Mouse (Mus musculus) urinary bladder, postnatal 10 days (tissue): Measurements from ENCODE around the gene Sulf2.
"Not testable (repeated sequence)": the region's sequence is repeated elsewhere in the genome, so short reads cannot be mapped to it uniquely, and the experiment has no call there.

Source experiments
- DNase-seq: peaks from one replicate; pipeline ENCODE4 v3.0.0; 2022; ENCODE audit warnings: low spot score

Sulf2 gene

DNA sequence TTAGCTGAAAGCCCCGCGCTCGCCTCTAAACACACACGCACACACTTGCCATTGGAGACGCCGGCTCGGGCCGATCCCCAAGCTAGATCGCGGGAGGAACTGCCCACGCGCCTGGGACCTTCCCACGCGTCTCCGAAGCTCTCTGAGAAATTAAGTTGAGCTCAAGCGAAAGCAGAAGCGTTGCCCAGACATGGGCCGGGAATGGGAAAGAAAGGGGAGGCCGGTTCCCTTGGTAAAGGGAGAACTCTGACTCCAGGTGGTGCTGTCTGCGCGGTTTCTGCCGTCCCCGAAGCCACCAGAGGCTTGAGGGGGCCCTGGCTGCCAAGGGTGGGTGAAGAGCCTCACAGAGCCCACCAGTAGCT is at the start of gene Sulf2:
Sulf2 (minus strand) TSS at position 210 of the 362 bp plus-strand sequence.
- DNase-seq: peak; percentile 21

- DNase-seq: no peak
Observed at GRCm38 (mm10) chr2:166204174-166204573, 48.7 kb upstream of the Sulf2 start.

GRCm38 (mm10) chr2:166203647-166204046 is 48.2 kb upstream of the Sulf2 start:
- DNase-seq: no peak

DNA sequence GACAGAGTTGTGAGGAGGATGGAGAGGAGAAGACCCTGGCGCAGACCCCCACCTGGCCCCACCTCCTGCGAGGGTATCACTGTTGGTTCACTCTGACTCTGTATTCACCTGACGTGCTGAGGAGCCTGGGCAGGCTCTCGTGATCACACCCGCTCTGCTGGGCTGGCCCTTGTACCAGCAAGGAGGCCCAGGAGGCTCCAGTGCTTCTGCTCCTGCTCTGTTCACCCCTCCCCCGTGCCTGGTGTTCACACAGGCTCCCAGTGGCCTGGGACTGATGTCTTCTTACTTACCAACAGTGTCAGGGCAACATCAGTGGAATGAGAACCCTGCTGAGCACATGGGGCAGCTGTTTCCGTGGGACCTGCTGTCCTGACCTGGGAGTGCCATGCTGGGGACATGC is 42.5 kb upstream of the Sulf2 start:
- no peak for DNase-seq

DNA sequence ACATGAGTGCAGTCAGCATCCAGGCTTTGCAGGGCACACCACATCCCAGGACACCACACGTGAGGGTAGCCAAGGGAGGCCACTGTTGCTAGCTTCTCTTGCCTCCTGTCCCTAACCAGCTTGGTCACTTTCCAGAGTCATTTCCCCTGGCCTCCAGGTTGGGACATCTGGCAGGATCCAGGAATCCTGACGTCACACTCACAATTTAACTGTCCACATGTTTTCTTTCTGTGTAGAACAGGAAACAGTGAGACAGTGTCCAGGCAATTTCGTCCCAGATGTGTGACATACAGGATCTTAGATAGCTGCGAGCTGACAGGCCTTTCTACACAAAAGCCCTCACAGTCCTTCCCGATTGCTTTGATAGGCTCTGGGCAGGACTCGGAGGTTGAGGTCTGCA is 41.6 kb upstream of the Sulf2 start:
- DNase-seq: no peak

- no peak for DNase-seq
Observed at GRCm38 (mm10) chr2:166196080-166196786, 40.8 kb upstream of the Sulf2 start.

DNA sequence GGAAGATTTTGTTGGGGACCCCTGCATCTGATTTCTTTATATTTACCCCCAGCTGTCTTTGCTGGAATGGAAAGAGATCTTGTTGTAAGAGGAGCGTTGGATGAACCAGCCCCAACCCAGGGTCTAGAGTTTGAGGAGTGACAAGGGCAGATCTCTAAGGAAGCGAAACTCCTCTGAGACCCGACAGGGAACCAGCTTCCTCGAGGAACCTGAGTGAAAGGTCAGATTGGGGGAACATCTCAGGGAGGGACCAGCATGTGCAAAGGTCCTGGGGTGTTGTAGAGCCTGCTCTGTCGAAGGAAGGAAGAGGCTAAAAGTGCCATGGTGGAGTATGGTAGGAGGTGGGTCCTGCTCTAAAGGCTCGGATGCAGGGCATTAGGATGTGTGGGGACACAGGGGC is 39.6 kb upstream of the Sulf2 start:
- no peak for DNase-seq

DNA sequence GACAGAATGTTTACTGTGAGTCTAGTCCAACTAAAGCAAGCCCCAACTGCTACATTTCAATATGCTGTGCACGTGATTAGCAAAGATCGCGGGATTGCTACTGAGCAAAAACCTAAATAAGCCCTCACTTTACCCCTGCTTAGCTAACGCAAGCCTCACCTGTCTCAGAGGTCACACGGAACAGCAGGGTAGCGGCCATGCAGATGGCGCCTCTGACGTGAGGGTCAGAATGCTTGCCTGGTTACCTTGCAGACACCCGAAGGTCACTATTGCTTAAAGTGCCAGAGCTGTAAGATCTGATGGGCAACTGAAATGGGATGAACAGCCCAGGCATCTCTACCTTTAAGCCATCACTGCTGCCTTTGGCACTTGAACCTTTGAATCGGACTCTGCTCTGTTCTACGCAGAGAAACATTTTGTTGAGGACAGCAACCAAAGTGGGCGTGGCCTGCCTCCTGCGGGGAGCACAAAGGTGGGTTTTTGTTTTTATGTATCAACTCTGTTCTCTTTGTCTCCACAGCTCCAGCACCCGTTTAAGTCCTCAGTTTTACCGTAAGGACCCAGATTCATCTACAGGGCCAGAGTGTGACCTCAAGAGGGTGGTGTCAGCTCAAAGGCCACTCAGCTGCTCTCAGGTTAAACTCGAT is 38.8 kb upstream of the Sulf2 start:
- DNase-seq: no peak

GRCm38 (mm10) chr2:166193509-166193908 is 38.0 kb upstream of the Sulf2 start:
- no peak for DNase-seq

DNA sequence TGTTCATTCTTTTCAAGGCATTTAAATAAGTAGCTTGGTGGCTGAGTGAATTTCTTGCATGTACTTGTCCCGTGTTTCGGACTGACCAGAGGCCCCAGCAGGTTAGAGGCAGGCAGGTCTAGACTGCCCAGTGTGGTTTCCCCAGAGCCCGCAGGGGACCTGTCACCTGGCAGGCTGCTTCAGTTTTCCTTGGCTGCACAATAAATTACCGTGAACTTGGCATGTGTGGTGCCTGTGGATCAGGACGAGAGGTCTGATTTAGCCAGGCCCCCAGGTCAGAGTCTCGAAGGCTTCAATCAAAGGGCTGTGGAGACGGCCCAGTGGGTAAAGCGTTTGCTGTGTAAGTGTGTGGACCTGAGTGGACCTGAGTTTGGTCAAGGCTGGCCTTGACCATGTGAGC is 35.4 kb upstream of the Sulf2 start:
- DNase-seq: no peak

- DNase-seq: no peak
Observed at GRCm38 (mm10) chr2:166189191-166189590, 33.7 kb upstream of the Sulf2 start.

- DNase-seq: not testable (repeated sequence)
Observed at GRCm38 (mm10) chr2:166187874-166188453, 32.5 kb upstream of the Sulf2 start.

DNA sequence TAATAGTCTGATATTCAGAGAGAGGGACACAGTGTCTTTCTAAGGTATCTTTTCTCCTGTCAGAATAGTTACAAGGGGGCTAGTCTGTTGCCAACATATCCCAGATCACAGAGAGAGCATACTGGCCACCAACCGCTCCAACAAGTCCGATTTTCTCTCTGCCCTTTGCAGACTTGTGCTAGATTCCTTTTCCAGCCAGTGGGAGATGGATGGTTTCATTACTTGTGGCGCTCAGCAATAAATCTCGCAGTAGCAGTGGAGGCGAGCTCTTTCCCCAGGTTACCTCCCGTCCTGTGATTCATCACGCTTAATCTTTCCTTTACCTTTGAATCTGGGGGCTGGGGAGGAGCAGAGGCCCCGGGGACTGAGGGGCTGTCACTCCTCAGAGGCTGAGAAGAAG is 31.9 kb upstream of the Sulf2 start:
- not testable (repeated sequence) for DNase-seq

- no peak for DNase-seq
Observed at GRCm38 (mm10) chr2:166186244-166186948, 30.9 kb upstream of the Sulf2 start.

DNA sequence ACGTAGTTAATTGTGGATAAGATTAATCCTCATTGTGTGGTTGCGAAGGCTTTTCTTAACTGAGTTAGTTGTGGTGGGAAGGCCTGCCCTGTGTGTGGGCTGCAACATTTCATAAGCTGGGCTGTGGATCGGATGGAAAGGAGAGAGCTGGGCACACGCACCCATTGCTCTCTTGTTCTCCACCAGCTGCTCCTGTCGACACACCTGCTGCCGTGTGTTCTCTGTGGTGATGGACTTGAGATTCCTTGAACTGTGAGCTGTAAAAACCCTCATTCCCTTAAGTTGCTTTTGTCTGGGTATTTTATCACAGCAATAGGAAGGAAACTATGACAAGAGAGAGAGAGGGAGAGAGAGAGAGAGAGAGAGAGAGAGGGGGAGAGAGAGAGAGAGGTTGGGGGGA is 30.3 kb upstream of the Sulf2 start:
- DNase-seq: no peak

GRCm38 (mm10) chr2:166184417-166184816 is 29.0 kb upstream of the Sulf2 start:
- no peak for DNase-seq

- no peak for DNase-seq
Observed at GRCm38 (mm10) chr2:166182009-166182685, 26.7 kb upstream of the Sulf2 start.

DNA sequence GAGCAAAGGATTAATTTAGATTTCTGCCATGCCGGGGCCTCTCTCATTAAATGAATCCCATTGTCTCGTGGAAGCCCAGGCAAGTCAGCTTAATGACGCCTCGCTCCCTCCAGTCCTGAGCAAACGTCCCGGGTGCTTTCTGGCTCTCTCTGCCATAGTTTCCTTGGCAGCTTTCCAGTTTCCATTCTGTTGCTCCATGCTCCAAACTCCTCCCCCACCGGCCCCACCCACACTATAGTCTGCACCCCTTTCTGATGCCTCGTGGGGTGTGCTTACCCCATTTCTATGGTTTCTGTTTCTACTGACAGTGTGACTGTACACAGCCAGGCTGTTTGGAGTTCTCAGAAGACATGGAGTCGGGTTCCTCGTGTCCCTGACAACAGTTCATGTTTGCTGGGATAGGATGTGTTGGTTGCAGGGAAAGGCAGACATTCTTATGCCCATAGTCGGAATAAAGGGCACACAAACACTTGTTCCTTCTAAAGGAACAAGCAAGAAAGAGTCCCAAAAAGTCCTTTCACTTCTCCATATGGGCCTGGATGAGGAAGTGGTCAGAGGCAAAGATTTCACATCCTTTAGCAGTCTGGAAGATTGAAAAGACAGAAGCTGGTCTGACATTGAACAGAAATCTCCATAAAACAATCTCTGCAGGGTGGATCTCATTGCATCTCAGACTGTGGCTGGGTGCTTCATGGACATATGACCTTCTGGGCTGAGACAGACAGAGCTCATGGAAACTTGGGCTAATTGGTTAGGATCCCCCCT is 25.5 kb upstream of the Sulf2 start:
- DNase-seq: no peak

DNA sequence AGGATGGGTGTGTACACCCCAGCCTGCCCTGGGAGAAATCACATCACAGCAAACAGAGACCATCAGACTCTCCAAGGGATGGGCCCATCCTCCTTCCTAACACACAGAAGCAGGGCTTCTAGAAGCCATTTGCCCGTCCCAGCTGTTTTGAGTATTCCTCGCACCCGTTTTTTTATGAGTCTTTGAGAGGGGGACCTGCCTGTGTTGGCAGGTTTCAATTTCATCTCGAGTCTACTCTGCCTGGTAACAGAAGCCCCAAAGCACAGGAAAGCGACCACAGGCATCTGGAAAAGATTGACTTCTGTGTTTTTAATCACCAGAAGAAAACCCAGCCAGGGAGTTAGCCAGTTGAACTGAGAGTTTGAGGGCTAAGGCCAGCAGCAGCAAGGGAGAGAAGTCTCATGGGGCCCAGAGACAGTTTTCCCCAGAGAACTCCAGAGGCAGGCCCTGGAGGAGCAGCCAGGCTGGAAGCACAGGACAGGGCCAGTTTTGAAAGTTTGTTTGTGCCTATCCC is 24.7 kb upstream of the Sulf2 start:
- no peak for DNase-seq

DNA sequence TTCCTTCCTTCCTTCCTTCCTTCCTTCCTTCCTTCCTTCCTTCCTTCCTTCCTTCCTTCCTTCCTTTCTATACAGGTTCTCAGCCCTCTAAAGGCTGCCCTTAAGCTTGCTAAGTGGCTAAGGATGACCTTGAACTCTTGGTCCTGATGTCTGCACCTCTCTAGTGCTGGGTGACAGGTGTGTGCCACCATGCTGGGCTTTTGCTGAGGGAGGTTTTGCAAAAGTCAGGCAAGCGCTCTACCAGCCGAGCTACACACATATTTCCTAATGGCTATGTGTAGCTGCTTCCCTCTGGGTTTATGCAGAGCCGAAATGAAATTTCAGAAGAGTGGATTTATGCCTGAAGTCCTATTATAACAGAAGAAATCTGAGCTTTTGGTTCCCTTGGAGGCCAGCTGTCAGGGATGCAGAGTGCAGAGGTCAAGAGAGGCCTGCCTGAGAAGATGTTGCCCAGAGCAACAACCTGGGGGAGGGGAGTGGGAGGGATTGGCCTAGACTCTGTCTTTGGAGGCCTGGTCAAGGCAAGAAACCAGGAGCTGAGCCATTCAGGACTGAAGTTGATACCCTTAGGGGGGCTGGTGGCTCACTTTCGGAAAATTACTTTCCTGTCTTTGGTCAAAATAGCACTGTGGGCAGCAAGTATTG is 24.1 kb upstream of the Sulf2 start:
- DNase-seq: no peak
